Mouse (Mus musculus): ENCODE measurements at regions not wholly inside any gene's neighbourhood (a gene's known extent, or its start where the extent isn't known, plus 50 kb on each side); places are given as distances from the start of the nearest gene placed in this dataset.

GRCm38 (mm10) chr16:30873493-30874211 is 207.6 kb downstream of the Xxylt1 start:
- DNase-seq (ENCODE audit: low read depth): peak; percentile 13

GRCm38 (mm10) chr16:30875235-30875829 is 205.9 kb downstream of the Xxylt1 start:
- no peak for DNase-seq (ENCODE audit: low read depth)

GRCm38 (mm10) chr16:30878821-30879220 is 202.4 kb downstream of the Xxylt1 start:
- no peak for DNase-seq (ENCODE audit: low read depth)

GRCm38 (mm10) chr16:30879878-30880277 is 201.4 kb downstream of the Xxylt1 start:
- DNase-seq (ENCODE audit: low read depth): no peak

- DNase-seq (ENCODE audit: low read depth): no peak
Observed at GRCm38 (mm10) chr16:30880682-30881081, 200.6 kb downstream of the Xxylt1 start.

GRCm38 (mm10) chr16:30881186-30881585 is 200.0 kb downstream of the Xxylt1 start:
- DNase-seq (ENCODE audit: low read depth): no peak

GRCm38 (mm10) chr16:30883490-30884188 is 197.6 kb downstream of the Xxylt1 start:
- DNase-seq (ENCODE audit: low read depth): no peak

GRCm38 (mm10) chr16:30884189-30884551 is 197.1 kb downstream of the Xxylt1 start:
- no peak for DNase-seq (ENCODE audit: low read depth)

GRCm38 (mm10) chr16:30886982-30887381 is 194.2 kb downstream of the Xxylt1 start:
- no peak for DNase-seq (ENCODE audit: low read depth)

GRCm38 (mm10) chr16:30887536-30887935 is 193.7 kb downstream of the Xxylt1 start:
- no peak for DNase-seq (ENCODE audit: low read depth)

- DNase-seq (ENCODE audit: low read depth): no peak
Observed at GRCm38 (mm10) chr16:30888556-30889323, 192.5 kb downstream of the Xxylt1 start.

- DNase-seq (ENCODE audit: low read depth): no peak
Observed at GRCm38 (mm10) chr16:30892606-30893005, 188.6 kb downstream of the Xxylt1 start.

- no peak for DNase-seq (ENCODE audit: low read depth)
Observed at GRCm38 (mm10) chr16:30894086-30894485, 187.1 kb downstream of the Xxylt1 start.

- DNase-seq (ENCODE audit: low read depth): no peak
Observed at GRCm38 (mm10) chr16:30895021-30895420, 186.2 kb downstream of the Xxylt1 start.

GRCm38 (mm10) chr16:30897371-30897770 is 183.9 kb downstream of the Xxylt1 start:
- no peak for DNase-seq (ENCODE audit: low read depth)

GRCm38 (mm10) chr16:30900121-30900520 is 181.1 kb downstream of the Xxylt1 start:
- DNase-seq (ENCODE audit: low read depth): no peak

GRCm38 (mm10) chr16:30901309-30901708 is 179.9 kb downstream of the Xxylt1 start:
- DNase-seq (ENCODE audit: low read depth): no peak

All from c-Kit-positive CD71-negative TER-119-negative erythroid progenitor cells, embryonic 14.5 days (primary cell).